Mouse (Mus musculus) limb, embryonic 14.5 days (tissue): ENCODE data around the gene Nucks1. TPM values are rescaled to one million over a fixed set of nuclear protein-coding genes. Genes with fewer than 3 reads are reported as not detected.

Source experiments
- ATAC-seq: fragments of 200-750 bp; cut with Nextera tagmentation; 2 replicates; pipeline ENCODE4 v1.8.0; 2017; ENCODE audit warnings: low read depth, moderate number of reproducible peaks, moderate TSS enrichment; ENCODE audit not compliant: low FRiP score
- DNase-seq: peaks from one replicate; pipeline ENCODE4 v3.0.0-alpha.2; 2015; ENCODE audit warnings: low spot score
- H3K27ac ChIP-seq: fragments of 300-500 bp; sonication (generic); replicated peaks from 2 replicates; pipeline ENCODE4 v1.5.1; 2014; ENCODE audit warnings: low read depth, mild to moderate bottlenecking, low read length, moderate library complexity, mixed read lengths
- H3K27me3 ChIP-seq: fragments of 300-500 bp; sonication (generic); 2 replicates; pipeline ENCODE4 v1.6.1; 2014; ENCODE audit warnings: low read length, mixed read lengths; ENCODE audit not compliant: control insufficient read depth, insufficient read depth
- H3K36me3 ChIP-seq: fragments of 300-500 bp; sonication (generic); 2 replicates; pipeline ENCODE4 v1.6.1; 2014; ENCODE audit warnings: mild to moderate bottlenecking, low read length, moderate library complexity, mixed read lengths; ENCODE audit not compliant: control insufficient read depth, insufficient read depth
- H3K4me1 ChIP-seq: fragments of 300-500 bp; sonication (generic); 2 replicates; pipeline ENCODE4 v1.6.1; 2014; ENCODE audit warnings: antibody characterized with exemption, low read length, mixed read lengths; ENCODE audit not compliant: control insufficient read depth, insufficient read depth
- H3K4me2 ChIP-seq: fragments of 300-500 bp; sonication (generic); replicated peaks from 2 replicates; pipeline ENCODE4 v1.6.1; 2014; ENCODE audit warnings: low read depth, mild to moderate bottlenecking, low read length, moderate library complexity; ENCODE audit not compliant: severe bottlenecking
- H3K4me3 ChIP-seq: fragments of 300-500 bp; sonication (generic); replicated peaks from 2 replicates; pipeline ENCODE4 v1.5.1; 2014; ENCODE audit warnings: low read length
- H3K9ac ChIP-seq: fragments of 300-500 bp; sonication (generic); 2 replicates; pipeline ENCODE4 v1.6.1; 2014; ENCODE audit warnings: mild to moderate bottlenecking, low read depth, low read length, moderate library complexity; ENCODE audit not compliant: severe bottlenecking
- H3K9me3 ChIP-seq: fragments of 300-500 bp; sonication (generic); 2 replicates; pipeline ENCODE4 v1.6.1; 2016; ENCODE audit warnings: low read length; ENCODE audit not compliant: control insufficient read depth
- POLR2A ChIP-seq: fragments of 200-500 bp; IDR thresholded peaks from 2 replicates; pipeline ENCODE4 v1.8.0; 2012; ENCODE audit warnings: inconsistent platforms, mild to moderate bottlenecking, moderate library complexity, borderline replicate concordance; ENCODE audit not compliant: insufficient read depth, insufficient read length; ENCODE audit errors: extremely low read depth
- WGBS: fragments of 180-500 bp; shearing (Covaris S2); extraction: QIAGEN DNeasy Blood & Tissue Kit; methylation state at CpG from one replicate; pipeline ENCODE4 v1.1.7; 2014; 5-methylcytosine and 5-hydroxymethylcytosine counted together
- polyA plus RNA-seq, 2 experiments: library from polyadenylated mRNA; depleted of rRNA in 1 of 2; stranded (reverse) in 1 of 2; unstranded in 1 of 2; fragments of >200 nt; fragmentation: Nextera tagmentation in 1 of 2; extraction: Ambion mirVana in 1 of 2; gene quantifications; 2 replicates each; pipeline versions ENCODE4 v1.2.1 to v1.2.3; 2012 to 2014

Gene Nucks1
- polyA plus RNA-seq, 2 experiments, result 52.0 to 68.4 TPM

DNA sequence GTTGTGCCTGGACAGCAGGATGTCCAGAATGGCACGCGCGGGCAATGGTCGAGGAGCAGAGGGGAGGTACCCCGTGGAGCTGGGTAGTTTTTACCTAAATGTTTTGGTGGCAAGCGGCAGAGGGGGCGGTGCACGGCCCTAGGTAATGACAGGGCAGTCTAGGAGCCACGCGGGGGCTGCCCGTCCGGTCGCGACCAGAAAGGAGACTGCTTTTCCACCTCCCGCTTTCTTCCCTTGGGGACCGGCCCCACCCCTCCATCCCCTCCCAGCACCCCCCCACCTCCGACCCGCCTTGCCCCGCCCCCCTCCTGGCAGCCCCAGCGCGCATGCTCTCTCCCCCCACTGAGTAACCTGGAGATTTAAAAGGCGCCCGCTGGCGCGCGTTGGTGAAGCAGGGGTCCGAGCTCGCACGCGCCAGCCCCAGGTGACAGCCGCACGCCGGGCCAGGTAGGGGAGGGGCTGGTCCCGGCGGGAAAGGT, 52.3 kb downstream of the Nucks1 start, which contains the start of gene Slc45a3:
Gene Slc45a3 (plus strand): TSS at position 362 of the 479 bp plus-strand sequence.
- Histone ChIP-seq H3K36me3 (no peaks in the 10 kb centered on the region), H3K9me3 (no peaks in the 10 kb centered on the region), H3K27me3 (peaks cover 29% of the 10 kb centered on the region), H3K4me2 (peak within 1 kb of the TSS; percentile 99), H3K4me3 (peak within 1 kb of the TSS; percentile 73), H3K4me1 (peaks cover 9% of the 10 kb centered on the region; the same call in 1 of the 2 replicates), H3K27ac (no peak within 1 kb of the TSS), H3K9ac (peak within 1 kb of the TSS; percentile 64)
- DNase-seq (no peak), ATAC-seq (peak; percentile 41)
- no peak for TF ChIP-seq POLR2A
- WGBS, result 0% methylated on average over 30 of the region's 35 CpGs

DNA sequence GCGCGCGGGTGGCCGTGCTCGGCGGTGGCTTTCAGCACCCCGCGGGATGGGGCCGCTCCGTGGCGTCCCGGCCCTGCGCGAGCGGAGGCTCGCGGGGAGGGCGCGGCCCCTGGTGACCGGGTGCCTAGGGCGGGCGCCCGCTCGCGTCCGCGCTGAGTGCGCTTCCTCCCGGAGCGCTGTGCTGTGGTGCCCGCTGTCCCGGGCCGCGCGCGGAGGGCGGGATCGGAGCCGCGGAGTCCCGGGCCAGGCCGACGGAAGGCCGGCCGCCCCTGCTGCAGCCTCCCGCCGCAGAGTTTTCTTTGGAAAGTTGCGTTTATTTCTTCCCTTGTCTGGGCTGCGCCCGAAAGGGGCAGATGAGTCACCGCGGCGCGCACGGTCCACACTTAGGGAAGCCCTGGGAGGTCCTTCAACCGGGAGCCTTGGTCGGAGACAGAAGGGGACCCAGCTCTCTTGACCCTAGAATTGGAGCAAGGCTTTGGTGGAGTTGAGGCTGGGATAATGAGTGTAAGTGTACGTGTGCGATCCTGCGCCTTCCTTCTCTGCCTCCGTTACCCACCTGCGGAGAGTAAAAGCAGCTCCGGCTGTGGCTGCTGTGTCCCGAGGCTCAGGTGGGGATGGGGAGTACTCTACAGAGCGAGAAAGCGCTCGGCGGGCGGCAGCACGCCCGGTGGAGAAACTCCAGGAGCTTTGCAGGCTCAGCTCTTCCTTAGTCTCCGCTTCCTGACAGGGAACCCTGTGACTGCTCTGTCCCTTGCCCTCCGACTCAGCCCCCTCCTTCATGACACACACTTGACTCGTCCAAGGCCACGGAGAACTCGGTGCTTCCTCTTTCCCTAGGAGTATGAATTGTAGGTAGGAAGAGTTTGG, 53.0 kb downstream of the Nucks1 start:
- Histone ChIP-seq H3K27me3 (peaks cover 29% of the 10 kb centered on the region), H3K4me3 (peak overlapping the region; percentile 73), H3K9ac (peak overlapping the region; percentile 64), H3K9me3 (no peaks in the 10 kb centered on the region), H3K27ac (no peak overlapping the region), H3K4me2 (peak overlapping the region; percentile 99), H3K36me3 (no peaks in the 10 kb centered on the region), H3K4me1 (peaks cover 9% of the 10 kb centered on the region; the same call in 1 of the 2 replicates)
- ATAC-seq (peak; percentile 61), DNase-seq (peak; percentile 10)
- under 1% methylated on average over 51 of the region's 76 CpGs for WGBS
- no peak for TF ChIP-seq POLR2A

DNA sequence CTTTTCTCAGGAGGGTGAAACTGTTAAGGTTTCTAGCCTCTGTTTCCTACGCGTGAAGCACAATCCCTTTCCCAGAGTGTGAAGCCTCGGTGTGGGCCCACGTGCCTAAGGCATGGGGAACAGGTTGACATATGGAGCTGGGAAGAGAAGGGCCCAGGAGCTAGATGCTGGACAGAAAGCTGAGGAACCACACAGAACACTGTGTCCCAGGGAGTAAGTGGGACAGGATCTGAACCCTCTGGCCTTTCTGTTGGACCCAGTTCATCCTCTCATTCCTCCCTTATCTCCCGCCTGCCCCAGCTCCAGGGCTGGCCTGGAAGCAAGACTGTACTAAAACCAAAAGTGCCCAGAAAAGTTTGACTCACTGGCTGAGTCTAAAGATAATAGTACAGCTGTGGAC, 53.8 kb downstream of the Nucks1 start:
- H3K4me2 ChIP-seq, result peak overlapping the region; percentile 99
- H3K36me3 ChIP-seq, result no peaks in the 10 kb centered on the region
- ATAC-seq (no peak), DNase-seq (no peak)
- peaks cover 29% of the 10 kb centered on the region for H3K27me3 ChIP-seq
- no peak overlapping the region for H3K27ac ChIP-seq
- WGBS, result 41% methylated on average over 5 of the region's 5 CpGs
- peak overlapping the region; percentile 73; the same call in 1 of the 2 replicates for H3K4me3 ChIP-seq
- no peak overlapping the region for H3K9ac ChIP-seq
- TF ChIP-seq POLR2A, result no peak
- no peaks in the 10 kb centered on the region for H3K9me3 ChIP-seq
- H3K4me1 ChIP-seq, result peaks cover 9% of the 10 kb centered on the region; the same call in 1 of the 2 replicates

DNA sequence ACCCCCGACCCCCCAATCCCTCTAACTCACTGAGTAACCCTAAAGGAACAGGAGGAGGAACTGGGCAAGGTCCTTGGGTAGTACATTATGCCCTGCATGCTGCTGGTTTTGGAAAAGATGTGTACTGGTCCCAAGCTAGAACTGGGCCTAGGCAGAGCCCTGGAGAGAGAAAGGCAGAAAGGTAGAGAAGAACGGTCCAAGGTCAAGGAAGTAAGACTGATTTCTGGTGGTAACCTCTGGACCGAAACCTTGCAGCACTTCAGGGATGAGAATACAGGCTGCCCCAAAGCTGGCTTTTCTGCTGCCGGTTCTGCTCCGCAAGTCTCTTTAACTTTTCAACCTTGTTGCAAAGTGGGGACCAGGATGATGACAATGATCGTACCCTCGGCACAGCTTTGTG, 54.2 kb downstream of the Nucks1 start:
- no peak for TF ChIP-seq POLR2A
- WGBS, result 81% methylated on average over 7 of the region's 7 CpGs

DNA sequence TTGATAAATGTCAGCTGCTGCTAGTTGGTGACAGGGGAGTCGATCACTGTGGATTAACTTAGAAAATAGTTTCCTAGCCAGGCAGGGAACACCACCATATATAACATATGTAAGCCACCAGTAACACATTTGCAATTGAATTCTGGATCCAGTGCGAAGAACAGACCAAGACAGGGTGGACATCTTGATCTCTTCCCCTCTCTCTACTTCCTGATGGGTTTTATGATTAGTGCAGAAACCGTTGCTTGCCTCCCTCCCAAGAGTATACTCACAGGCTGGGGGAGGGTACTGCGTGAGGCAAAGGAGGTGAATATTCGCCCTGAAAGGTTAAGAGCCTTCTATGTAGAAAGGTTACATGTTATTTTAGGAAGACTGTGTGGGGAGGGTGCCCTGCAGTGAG, 55.5 kb downstream of the Nucks1 start:
- Histone ChIP-seq H3K27me3 (peaks cover 29% of the 10 kb centered on the region), H3K4me2 (no peak overlapping the region), H3K27ac (no peak overlapping the region), H3K9ac (no peak overlapping the region), H3K36me3 (no peaks in the 10 kb centered on the region), H3K4me1 (peaks cover 15% of the 10 kb centered on the region), H3K9me3 (no peaks in the 10 kb centered on the region), H3K4me3 (no peak overlapping the region)
- ATAC-seq (no peak), DNase-seq (no peak)
- no peak for TF ChIP-seq POLR2A
- WGBS, result 45% methylated on average over 5 of the region's 5 CpGs

More for the DNA sequence above, 54.2 kb downstream of the Nucks1 start:
- H3K4me1 ChIP-seq, result peaks cover 9% of the 10 kb centered on the region; the same call in 1 of the 2 replicates
- H3K9me3 ChIP-seq, result no peaks in the 10 kb centered on the region
- H3K9ac ChIP-seq, result no peak overlapping the region
- no peak for DNase-seq
- no peak for ATAC-seq
- H3K4me2 ChIP-seq, result no peak overlapping the region
- no peak overlapping the region for H3K27ac ChIP-seq
- no peaks in the 10 kb centered on the region for H3K36me3 ChIP-seq
- no peak overlapping the region for H3K4me3 ChIP-seq
- peaks cover 29% of the 10 kb centered on the region for H3K27me3 ChIP-seq
